Mouse (Mus musculus) hindbrain, embryonic 10.5 days (tissue): ENCODE results near the gene Mecom. TPM values are rescaled to one million over a fixed set of nuclear protein-coding genes. Genes with fewer than 3 reads are reported as not detected.

Source experiments
- DNase-seq: peaks from one replicate; pipeline ENCODE4 v3.0.0-alpha.2; 2017; ENCODE audit warnings: low spot score
- H3K27ac ChIP-seq: fragments of 300-500 bp; sonication (generic); 2 replicates; pipeline ENCODE4 v1.5.1; 2016; ENCODE audit warnings: mild to moderate bottlenecking, moderate library complexity
- H3K27me3 ChIP-seq: fragments of 300-500 bp; sonication (generic); 2 replicates; pipeline ENCODE4 v1.6.1; 2016; ENCODE audit warnings: mild to moderate bottlenecking; ENCODE audit not compliant: poor library complexity, insufficient read depth, severe bottlenecking
- H3K36me3 ChIP-seq: fragments of 300-500 bp; sonication (generic); 2 replicates; pipeline ENCODE4 v1.6.1; 2016; ENCODE audit warnings: mild to moderate bottlenecking, moderate library complexity
- H3K4me1 ChIP-seq: fragments of 300-500 bp; sonication (generic); replicated peaks from 2 replicates; pipeline ENCODE4 v1.6.1; 2016; ENCODE audit warnings: mild to moderate bottlenecking
- H3K4me3 ChIP-seq: fragments of 300-500 bp; sonication (generic); 2 replicates; pipeline ENCODE4 v1.5.1; 2016; ENCODE audit warnings: mild to moderate bottlenecking, moderate library complexity
- H3K9me3 ChIP-seq: fragments of 300-500 bp; sonication (generic); 2 replicates; pipeline ENCODE4 v1.6.1; 2016; ENCODE audit warnings: mild to moderate bottlenecking, moderate library complexity
- WGBS: fragments of 180-500 bp; shearing (Covaris S2); methylation state at CpG from one replicate; pipeline ENCODE4 v1.1.7; 2016; 5-methylcytosine and 5-hydroxymethylcytosine counted together
- polyA plus RNA-seq: library from polyadenylated mRNA; unstranded; fragments of >200 nt; fragmentation: Nextera tagmentation; extraction: Ambion mirVana; gene quantifications from 2 replicates; pipeline ENCODE4 v1.2.1, GENCODE M21; 2016

The Mecom gene
- polyA plus RNA-seq, 1 experiment from 2014 or later, result 25.8 TPM

DNA sequence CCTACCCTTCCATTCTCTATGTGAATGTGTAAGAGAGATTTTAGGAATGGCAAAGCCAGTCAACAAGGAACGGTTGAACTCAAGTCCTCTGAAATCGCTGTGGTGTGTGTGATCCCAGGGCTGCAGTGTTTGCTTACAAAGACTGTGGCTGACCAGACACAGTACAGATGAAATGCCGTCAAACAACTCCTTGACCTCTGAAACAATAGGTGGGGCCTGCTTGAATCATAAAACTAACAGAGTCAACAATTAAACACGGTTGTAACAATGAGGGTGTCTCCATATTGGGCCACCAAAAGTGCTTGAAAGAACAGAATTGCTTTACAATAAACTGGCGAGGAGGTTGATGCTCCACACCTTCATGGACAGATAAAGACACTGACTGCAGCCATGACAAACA lies 497.0 kb downstream of the Mecom start:
- H3K36me3 ChIP-seq, result no peaks in the 10 kb centered on the region
- no peaks in the 10 kb centered on the region; the same call in 1 of the 2 replicates for H3K4me1 ChIP-seq

DNA sequence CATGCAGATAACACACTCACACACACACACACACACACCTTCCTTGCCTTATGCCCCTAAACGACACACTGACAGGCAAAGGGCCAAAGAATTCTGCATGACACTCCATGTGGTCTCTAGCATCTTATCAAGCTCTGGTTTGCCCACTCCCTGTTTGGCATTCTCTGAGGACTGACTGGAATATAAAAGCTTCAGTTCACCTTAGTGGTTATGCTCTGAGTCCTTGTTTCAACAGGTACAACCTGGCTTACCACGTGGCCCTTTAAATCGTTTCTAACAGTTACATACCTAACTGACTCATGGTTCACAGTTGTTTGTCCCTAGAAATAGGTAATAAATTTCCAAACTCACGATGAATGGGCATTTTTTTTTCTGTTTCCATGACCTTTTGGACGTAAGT lies 499.0 kb downstream of the Mecom start:
- H3K4me1 ChIP-seq, result no peaks in the 10 kb centered on the region
- no peaks in the 10 kb centered on the region for H3K9me3 ChIP-seq
- no peak for DNase-seq
- H3K36me3 ChIP-seq, result no peaks in the 10 kb centered on the region
- H3K4me3 ChIP-seq, result no peak overlapping the region
- no peak overlapping the region for H3K27ac ChIP-seq
- 80% methylated on average over 5 of the region's 5 CpGs for WGBS
- no peaks in the 10 kb centered on the region for H3K27me3 ChIP-seq

More for the DNA sequence above, 497.0 kb downstream of the Mecom start:
- Histone ChIP-seq H3K9me3 (no peaks in the 10 kb centered on the region), H3K27ac (no peak overlapping the region), H3K4me3 (no peak overlapping the region), H3K27me3 (no peaks in the 10 kb centered on the region)
- DNase-seq, result no peak
- 59% methylated on average over 5 of the region's 5 CpGs for WGBS

DNA sequence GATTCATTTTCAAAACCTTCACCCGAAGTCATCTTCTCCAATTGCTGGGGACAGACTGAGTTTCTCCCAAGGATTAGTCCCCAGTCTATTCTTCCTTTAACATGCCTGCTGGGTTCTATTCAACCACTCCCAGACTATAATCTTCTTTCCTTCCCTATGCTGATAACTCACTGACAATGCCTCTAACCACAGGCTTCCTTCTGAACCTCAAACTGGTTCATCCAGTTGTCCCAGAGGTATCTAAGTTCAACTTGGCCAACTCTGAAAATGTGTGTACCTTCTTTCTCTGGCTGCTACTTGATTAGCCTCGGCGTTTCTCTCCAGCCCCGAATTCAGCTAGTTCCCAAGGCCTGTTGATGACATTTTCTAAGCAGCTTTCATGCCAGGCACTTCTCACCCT lies 499.7 kb downstream of the Mecom start:
- Histone ChIP-seq H3K9me3 (no peaks in the 10 kb centered on the region), H3K4me3 (no peak overlapping the region), H3K36me3 (no peaks in the 10 kb centered on the region), H3K4me1 (no peaks in the 10 kb centered on the region), H3K27ac (no peak overlapping the region), H3K27me3 (no peaks in the 10 kb centered on the region)
- WGBS, result 61% methylated on average over 4 of the region's 4 CpGs
- DNase-seq, result no peak

DNA sequence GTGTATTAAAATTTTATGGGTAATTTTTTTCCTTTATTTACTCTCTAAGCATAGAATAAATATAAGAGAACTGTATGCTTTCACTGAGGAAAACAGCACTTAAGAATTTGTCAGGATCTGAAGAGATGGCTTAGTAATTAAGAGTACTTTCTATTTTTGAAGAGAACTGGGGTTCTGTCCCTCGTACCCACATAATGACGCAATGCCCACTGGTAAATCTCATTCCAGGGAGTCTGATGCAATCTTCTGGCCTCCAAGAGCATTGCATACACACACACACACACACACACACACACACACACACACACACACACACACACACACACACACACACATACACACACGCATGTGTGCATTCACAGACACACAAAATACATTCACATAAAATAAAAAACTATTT lies 504.3 kb downstream of the Mecom start:
- WGBS, result 90% methylated on average over 3 of the region's 3 CpGs
- DNase-seq, result no peak
- H3K27me3 ChIP-seq, result no peaks in the 10 kb centered on the region
- no peak overlapping the region for H3K27ac ChIP-seq
- no peaks in the 10 kb centered on the region for H3K36me3 ChIP-seq
- no peaks in the 10 kb centered on the region for H3K4me1 ChIP-seq
- H3K4me3 ChIP-seq, result no peak overlapping the region
- H3K9me3 ChIP-seq, result no peaks in the 10 kb centered on the region

DNA sequence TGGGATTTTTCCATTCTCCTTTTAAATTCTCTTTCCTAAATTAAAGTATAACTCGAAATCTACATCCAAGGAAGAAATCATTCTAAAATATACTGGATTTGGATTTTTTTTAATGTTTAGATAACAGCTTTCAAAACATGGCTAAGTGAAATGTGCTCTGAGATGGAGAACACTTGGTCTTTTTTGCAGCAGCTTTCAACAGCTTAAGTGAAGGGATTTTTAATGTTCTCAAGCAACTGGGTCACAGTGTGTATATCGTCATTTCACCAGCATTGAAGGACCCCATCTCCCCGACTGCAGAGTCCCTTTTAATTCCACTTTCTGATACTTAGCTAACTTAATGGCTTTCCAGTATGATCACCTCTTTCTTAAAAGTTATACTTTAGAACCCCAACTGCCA lies 509.3 kb downstream of the Mecom start:
- Histone ChIP-seq H3K36me3 (no peaks in the 10 kb centered on the region), H3K27me3 (no peaks in the 10 kb centered on the region), H3K4me1 (no peaks in the 10 kb centered on the region), H3K27ac (no peak overlapping the region), H3K9me3 (no peaks in the 10 kb centered on the region), H3K4me3 (no peak overlapping the region)
- WGBS, result 88% methylated on average over 3 of the region's 3 CpGs
- no peak for DNase-seq

DNA sequence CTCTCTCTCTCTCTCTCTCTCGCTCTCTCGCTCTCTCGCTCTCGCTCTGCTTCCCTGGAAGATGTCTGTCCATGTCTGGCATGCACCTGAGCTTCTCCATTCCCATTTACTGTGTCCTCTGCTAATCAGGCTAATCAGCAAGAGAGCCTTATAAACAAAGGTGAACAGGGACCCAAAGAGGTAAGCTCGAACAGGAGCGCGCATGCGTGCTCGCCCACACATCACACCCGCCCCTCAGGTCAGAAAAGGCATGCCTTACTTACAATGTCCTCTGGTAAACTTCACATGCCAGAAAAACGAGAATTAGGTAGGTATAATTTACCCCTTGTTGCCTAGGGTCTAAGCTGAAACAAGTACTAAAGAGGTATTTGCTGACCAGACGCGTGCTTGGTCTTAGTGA lies 527.8 kb downstream of the Mecom start:
- no peak for DNase-seq
- no peak overlapping the region for H3K27ac ChIP-seq
- peaks cover 13% of the 10 kb centered on the region; the same call in 1 of the 2 replicates for H3K27me3 ChIP-seq
- no peak overlapping the region for H3K4me3 ChIP-seq
- H3K36me3 ChIP-seq, result no peaks in the 10 kb centered on the region
- H3K9me3 ChIP-seq, result no peaks in the 10 kb centered on the region
- H3K4me1 ChIP-seq, result peaks cover 14% of the 10 kb centered on the region
- 94% methylated on average over 13 of the region's 13 CpGs for WGBS

DNA sequence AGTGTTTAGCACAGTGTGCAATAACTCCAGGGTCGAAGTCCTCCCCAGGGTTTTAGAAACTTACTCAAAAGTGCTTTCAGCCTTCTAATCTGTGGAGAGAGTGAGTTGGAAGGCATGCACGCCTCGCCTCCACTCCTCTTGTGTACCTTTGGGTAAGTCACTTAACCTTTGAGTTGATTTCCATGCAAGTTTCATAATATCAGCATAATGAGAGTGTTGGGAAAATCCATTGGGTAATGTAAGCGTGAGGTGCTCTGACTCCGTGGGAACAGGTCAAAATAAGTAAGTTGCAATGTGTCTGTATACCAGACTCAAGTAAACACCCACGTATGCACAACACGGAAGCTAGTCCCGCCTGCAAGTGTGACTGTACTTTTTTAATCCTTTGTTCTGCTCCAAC lies 528.4 kb downstream of the Mecom start:
- no peak overlapping the region for H3K4me3 ChIP-seq
- no peak overlapping the region for H3K27ac ChIP-seq
- H3K4me1 ChIP-seq, result peaks cover 14% of the 10 kb centered on the region
- H3K36me3 ChIP-seq, result no peaks in the 10 kb centered on the region
- WGBS, result 84% methylated on average over 8 of the region's 8 CpGs
- DNase-seq, result no peak
- no peaks in the 10 kb centered on the region for H3K9me3 ChIP-seq
- peaks cover 13% of the 10 kb centered on the region; the same call in 1 of the 2 replicates for H3K27me3 ChIP-seq

DNA sequence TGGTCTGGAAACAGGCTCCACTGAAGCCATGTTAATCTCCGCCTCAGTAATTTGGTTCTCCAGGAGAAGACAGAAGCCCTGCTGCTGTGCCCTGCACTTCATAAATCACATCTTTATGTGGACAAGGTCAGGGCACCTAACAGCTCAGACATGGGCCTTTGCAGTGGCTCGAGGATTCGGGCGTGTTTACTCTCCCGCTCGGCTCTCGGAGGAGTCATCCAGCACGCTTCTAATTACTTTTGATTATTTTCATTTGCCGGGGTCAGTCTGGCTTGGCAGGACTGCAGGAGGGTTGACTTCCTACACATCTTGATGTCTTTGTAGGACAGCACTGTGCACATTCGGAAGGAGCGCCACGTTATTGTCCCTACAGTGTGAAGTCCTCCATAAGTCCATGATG lies 529.6 kb downstream of the Mecom start:
- H3K9me3 ChIP-seq, result no peaks in the 10 kb centered on the region
- peaks cover 13% of the 10 kb centered on the region; the same call in 1 of the 2 replicates for H3K27me3 ChIP-seq
- no peaks in the 10 kb centered on the region for H3K36me3 ChIP-seq
- 38% methylated on average over 12 of the region's 12 CpGs for WGBS
- peaks cover 21% of the 10 kb centered on the region for H3K4me1 ChIP-seq
- no peak overlapping the region; the same call in 1 of the 2 replicates for H3K27ac ChIP-seq
- peak; percentile 50 for DNase-seq
- no peak overlapping the region for H3K4me3 ChIP-seq

DNA sequence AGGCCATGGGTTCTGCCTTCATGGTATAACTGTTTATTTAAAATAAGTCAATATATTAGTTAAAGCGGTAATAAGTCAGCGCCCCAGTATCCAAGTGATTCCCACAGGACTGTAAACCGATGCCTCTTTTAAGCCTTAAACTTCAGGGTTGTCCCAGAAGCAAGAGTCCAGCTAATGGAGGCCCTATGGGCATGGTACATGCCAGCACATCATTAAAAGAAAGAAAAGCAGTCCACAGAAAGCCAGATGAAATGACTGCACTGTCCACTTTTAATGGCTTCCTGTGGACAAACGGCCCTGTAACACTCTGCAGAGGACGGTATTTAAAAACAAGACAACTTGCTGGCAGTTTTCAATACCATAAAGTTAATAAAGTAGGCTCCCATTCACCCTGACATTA lies 531.0 kb downstream of the Mecom start:
- 60% methylated on average over 5 of the region's 5 CpGs for WGBS
- DNase-seq, result no peak
- Histone ChIP-seq H3K27me3 (peaks cover 13% of the 10 kb centered on the region; the same call in 1 of the 2 replicates), H3K9me3 (no peaks in the 10 kb centered on the region), H3K4me3 (no peak overlapping the region), H3K4me1 (peaks cover 27% of the 10 kb centered on the region), H3K36me3 (no peaks in the 10 kb centered on the region), H3K27ac (no peak overlapping the region)

DNA sequence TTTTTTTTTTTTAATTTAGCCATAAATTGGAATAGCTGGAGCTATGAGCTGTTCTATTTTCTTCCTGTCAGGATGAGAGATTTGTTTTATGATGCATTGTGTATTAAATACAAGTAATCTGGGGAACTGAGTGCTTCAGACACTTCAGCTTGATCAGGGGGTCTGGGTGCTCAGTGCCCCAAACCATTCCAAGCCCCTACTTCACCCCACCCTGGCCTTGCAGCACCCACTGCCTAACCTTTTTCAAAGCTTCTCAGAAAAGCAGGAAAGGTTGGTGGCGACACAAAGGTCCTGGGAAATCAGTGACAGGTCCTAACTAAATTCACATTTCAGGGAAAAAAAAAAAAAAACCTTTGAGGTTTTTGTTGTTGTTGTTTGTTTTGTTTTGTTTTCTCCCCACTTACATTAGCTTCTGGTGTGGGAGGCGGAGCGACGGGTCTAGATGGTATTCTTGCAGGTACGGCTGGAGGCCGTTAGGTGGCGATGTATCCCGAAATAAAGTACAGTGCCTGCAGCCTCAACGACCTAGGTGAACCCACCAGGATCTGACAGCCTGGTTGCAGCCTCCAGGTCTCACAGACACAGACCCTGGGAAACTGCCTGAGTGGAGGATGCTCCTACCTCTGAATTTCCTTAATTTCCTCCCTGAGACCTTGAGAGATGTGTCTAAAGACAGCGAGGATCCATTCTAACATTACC lies 532.7 kb downstream of the Mecom start:
- Histone ChIP-seq H3K27me3 (peaks cover 23% of the 10 kb centered on the region), H3K27ac (no peak overlapping the region), H3K4me3 (no peak overlapping the region), H3K9me3 (no peaks in the 10 kb centered on the region), H3K4me1 (peaks cover 37% of the 10 kb centered on the region), H3K36me3 (no peaks in the 10 kb centered on the region)
- 11% methylated on average over 10 of the region's 10 CpGs for WGBS
- peak; percentile 75 for DNase-seq

DNA sequence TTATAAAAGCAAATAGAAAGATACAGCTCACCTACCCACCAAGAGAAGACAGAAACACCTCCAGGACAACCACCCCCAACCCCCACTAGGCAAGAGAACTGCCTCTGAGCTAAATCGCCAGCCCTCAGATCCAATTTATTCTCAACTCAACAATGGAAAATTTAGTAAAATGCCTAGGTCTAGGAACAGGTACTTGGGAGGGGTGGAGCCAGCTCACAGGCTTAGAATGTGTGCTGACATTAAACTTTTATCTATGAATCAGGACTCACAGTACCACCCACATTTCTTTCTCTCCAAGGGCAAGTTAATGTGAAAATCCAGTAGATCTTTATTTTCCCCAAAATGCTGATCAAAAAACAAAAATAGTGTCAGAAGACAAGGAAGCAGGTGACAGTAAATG lies 533.5 kb downstream of the Mecom start:
- no peaks in the 10 kb centered on the region for H3K36me3 ChIP-seq

DNA sequence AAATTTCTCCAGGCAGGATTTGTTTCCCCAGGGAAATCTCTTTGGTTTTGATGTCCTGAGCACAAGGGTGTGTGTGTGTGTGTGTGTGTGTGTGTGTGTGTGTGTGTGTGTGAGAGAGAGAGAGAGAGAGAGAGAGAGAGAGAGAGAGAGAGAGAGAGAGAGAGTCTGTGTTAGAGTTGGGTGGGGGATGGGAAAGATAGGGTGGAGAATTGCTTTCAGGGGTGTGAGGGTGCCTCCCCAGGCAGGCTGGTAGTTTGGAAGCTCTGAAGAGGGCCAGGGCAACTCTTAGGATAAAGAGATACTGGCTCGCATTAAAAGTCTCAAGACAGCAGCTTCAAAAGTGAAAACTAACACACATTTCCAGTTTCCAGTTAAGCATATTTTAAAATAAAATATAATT lies 534.4 kb downstream of the Mecom start:
- 19% methylated on average over 1 of the region's 1 CpGs for WGBS
- H3K36me3 ChIP-seq, result no peaks in the 10 kb centered on the region
- H3K9me3 ChIP-seq, result no peaks in the 10 kb centered on the region
- H3K27me3 ChIP-seq, result peaks cover 23% of the 10 kb centered on the region
- H3K4me3 ChIP-seq, result peak overlapping the region; percentile 70
- H3K27ac ChIP-seq, result peak overlapping the region; percentile 92
- no peak for DNase-seq
- peaks cover 36% of the 10 kb centered on the region for H3K4me1 ChIP-seq

More for the DNA sequence above, 533.5 kb downstream of the Mecom start:
- Histone ChIP-seq H3K27ac (no peak overlapping the region), H3K9me3 (no peaks in the 10 kb centered on the region), H3K4me3 (no peak overlapping the region), H3K4me1 (peaks cover 37% of the 10 kb centered on the region), H3K27me3 (peaks cover 23% of the 10 kb centered on the region)
- DNase-seq, result no peak
- 39% methylated on average over 1 of the region's 1 CpGs for WGBS

DNA sequence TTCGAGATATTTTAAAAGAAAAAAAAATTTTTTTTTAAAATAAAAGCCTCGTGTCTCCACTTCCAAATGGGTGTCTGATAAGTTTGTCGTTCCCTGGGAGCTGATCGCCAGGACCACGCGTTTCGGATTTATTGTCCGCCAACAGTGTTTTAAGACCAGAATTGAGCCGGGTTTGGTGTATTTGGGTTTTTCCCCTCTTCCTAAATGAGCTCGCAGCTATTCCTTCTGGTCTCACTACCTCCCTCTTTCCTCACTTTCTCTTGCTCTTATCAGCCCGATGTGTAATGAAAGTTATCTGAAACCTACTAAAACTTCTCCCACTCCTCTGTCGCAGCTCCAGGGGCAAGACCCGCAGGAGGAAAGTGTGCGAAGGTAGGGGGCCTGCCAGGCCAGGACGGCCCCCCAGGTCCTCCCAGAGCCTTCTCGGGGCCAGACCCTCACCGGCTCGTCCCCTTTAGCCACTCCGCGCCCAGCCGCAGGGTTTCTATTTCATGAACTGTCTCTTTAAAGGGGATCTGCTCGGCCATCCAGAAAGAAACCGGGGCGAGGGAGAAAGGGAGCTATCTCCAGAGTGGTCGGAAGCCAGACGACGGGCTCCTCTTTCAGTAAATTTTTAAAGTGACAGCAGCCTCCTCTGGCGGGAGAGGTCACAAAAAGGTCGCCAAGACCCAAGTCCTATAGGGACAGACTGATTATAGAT lies 535.0 kb downstream of the Mecom start:
- peaks cover 30% of the 10 kb centered on the region for H3K4me1 ChIP-seq
- no peaks in the 10 kb centered on the region for H3K9me3 ChIP-seq
- H3K36me3 ChIP-seq, result no peaks in the 10 kb centered on the region
- peak overlapping the region; percentile 70 for H3K4me3 ChIP-seq
- peak; percentile 86 for DNase-seq
- H3K27ac ChIP-seq, result peak overlapping the region; percentile 92
- under 1% methylated on average over 29 of the region's 29 CpGs for WGBS
- peaks cover 23% of the 10 kb centered on the region for H3K27me3 ChIP-seq
